Mouse (Mus musculus) embryonic fibroblast, embryonic 13.5 days (primary cell): ENCODE data around the gene Rps8.

Source experiments
- CTCF ChIP-seq: IDR thresholded peaks from 2 replicates; pipeline ENCODE4 v1.5.1; 2011; ENCODE audit warnings: mild to moderate bottlenecking, control low read depth, low read length, moderate library complexity, borderline replicate concordance; ENCODE audit not compliant: insufficient read depth
- POLR2A ChIP-seq: IDR thresholded peaks from 2 replicates; pipeline ENCODE4 v1.6.1; 2011; ENCODE audit warnings: low read depth, mild to moderate bottlenecking, control low read depth, low read length, moderate library complexity

- TF ChIP-seq CTCF (no peak), POLR2A (peak; percentile 39; the same call in 1 of the 2 replicates)
These were observed 23.9 kb downstream of the Rps8 start for GRCm38 (mm10) chr4:117131890-117132793.
